Mouse (Mus musculus) thymus, adult 2 months (tissue): ENCODE data around the gene Psmc5.

Experiments used
- CTCF ChIP-seq: fragments of 200-500 bp; IDR thresholded peaks from 2 replicates; pipeline ENCODE4 v1.5.1; 2012; ENCODE audit warnings: mild to moderate bottlenecking, control low read depth, low read length, moderate library complexity, borderline replicate concordance; ENCODE audit not compliant: control insufficient read depth, poor library complexity, insufficient read depth; ENCODE audit errors: extremely low read depth
- POLR2A ChIP-seq: fragments of 200-500 bp; IDR thresholded peaks from 2 replicates; pipeline ENCODE4 v1.6.1; 2012; ENCODE audit warnings: mild to moderate bottlenecking, low read length, control low read depth, moderate library complexity; ENCODE audit not compliant: control insufficient read depth, poor library complexity, insufficient read depth; ENCODE audit errors: extremely low read depth

GRCm38 (mm10) chr11:106282452-106282851, 26.5 kb downstream of the Psmc5 start:
- TF ChIP-seq CTCF = no peak
- TF ChIP-seq POLR2A = no peak
